ENCODE assay signal across 9 mouse cellular contexts in the genomic region with DNA sequence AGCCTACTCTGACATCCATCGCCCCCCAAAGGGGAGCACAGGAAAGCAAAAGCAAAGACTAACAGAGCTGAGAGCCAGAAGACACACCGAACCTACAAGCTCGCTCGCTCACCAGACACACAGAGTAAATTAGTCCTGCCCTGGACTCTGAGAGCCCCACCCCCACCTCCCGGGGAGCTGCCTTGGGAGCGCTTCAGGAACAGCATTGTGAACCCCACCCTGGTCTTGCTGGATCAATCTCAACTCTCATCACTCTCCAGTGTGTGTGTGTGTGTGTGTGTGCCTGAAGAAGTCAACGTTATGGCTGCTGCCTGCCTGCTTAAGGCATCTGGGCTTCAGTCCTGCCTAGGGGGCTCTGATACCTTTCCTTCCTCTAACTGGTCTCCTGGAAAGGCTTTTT. TPM values are rescaled to one million over a fixed set of nuclear protein-coding genes. Genes with fewer than 3 reads are reported as not detected.
DNase-seq lines count a peak whose midpoint lies in the region; ATAC-seq and TF ChIP-seq lines count a peak whose summit lies in the region.
"Had no signal": no experiment of that assay in that cellular context is flagged by ENCODE, and none has a peak within 500 bp of the region (broad histone marks: within the 10 kb centered on the region; RNA-seq: fewer than 3 reads in every experiment).

No protein-coding gene starts in this region.

- no peaks in the 10 kb centered on the region; the same call in 1 of the 2 replicates for H3K27me3 ChIP-seq in lung, postnatal 0 days (replicated peaks; ENCODE audit: insufficient read depth, low read length)
- peaks cover 26% of the 10 kb centered on the region for H3K27me3 ChIP-seq in heart, embryonic 13.5 days (replicated peaks)

- H3K9me3 ChIP-seq in lung, postnatal 0 days (ENCODE audit: low read length): no peaks in the 10 kb centered on the region
- 0 out of 2 replicates have a peak, but pooled peaks cover 5% of the 10 kb centered on the region for H3K9me3 ChIP-seq in heart, embryonic 13.5 days

- H3K4me2 ChIP-seq in lung, postnatal 0 days (replicated peaks; ENCODE audit: low read depth, low read length): no peak overlapping the region
- H3K4me2 ChIP-seq in heart, embryonic 13.5 days: peak overlapping the region; percentile 50

- H3K36me3 ChIP-seq in lung, postnatal 0 days (ENCODE audit: insufficient read depth, low read length): no peaks in the 10 kb centered on the region
- no peaks in the 10 kb centered on the region for H3K36me3 ChIP-seq in heart, embryonic 13.5 days

- no peak for TF ChIP-seq CTCF in lung, postnatal 0 days (IDR thresholded peaks at IDR 0.05)

- no peak overlapping the region for H3K9ac ChIP-seq in lung, postnatal 0 days (replicated peaks; ENCODE audit: low read depth)
- no peak overlapping the region; the same call in 1 of the 2 replicates for H3K9ac ChIP-seq in heart, embryonic 13.5 days

- peak; percentile 12 for DNase-seq in adrenal gland, postnatal 14 days
- DNase-seq in adrenal gland, adult 2 months: no peak
- peak; percentile 29 for DNase-seq in lung, postnatal 10 days
- no peak for DNase-seq in lung, postnatal 0 days (ENCODE audit: low spot score)
- DNase-seq in retina, embryonic 14.5 days (ENCODE audit: low spot score): peak; percentile 25

- H3K4me3 ChIP-seq in lung, postnatal 0 days (ENCODE audit: low read depth, low read length): no peak overlapping the region
- 0 out of 2 replicates have a peak overlapping the region, but pooled peaks have one; percentile 14 for H3K4me3 ChIP-seq in heart, embryonic 13.5 days

- ATAC-seq in lung, postnatal 0 days: no peak
- ATAC-seq in heart, embryonic 13.5 days (ENCODE audit: extremely low read depth, insufficient number of reproducible peaks, low FRiP score, low TSS enrichment): no peak
- ATAC-seq in frontal cortex, adult (ENCODE audit: low TSS enrichment): no peak
- ATAC-seq in cerebellum, adult (ENCODE audit: insufficient number of reproducible peaks, low FRiP score, low TSS enrichment): no peak

- H3K4me1 ChIP-seq in lung, postnatal 0 days (ENCODE audit: insufficient read depth, low read depth, low read length): no peaks in the 10 kb centered on the region
- peaks cover 14% of the 10 kb centered on the region for H3K4me1 ChIP-seq in heart, embryonic 13.5 days

- no peak for TF ChIP-seq EP300 in lung, postnatal 0 days (IDR thresholded peaks at IDR 0.05)

- WGBS in lung, postnatal 0 days: 13% methylated on average over 7 of the region's 7 CpGs
- WGBS in heart, embryonic 13.5 days: 16% methylated on average over 7 of the region's 7 CpGs

- no peak overlapping the region for H3K27ac ChIP-seq in lung, postnatal 0 days (ENCODE audit: low read length)
- H3K27ac ChIP-seq in heart, embryonic 13.5 days (replicated peaks): no peak overlapping the region
- H3K27ac ChIP-seq: macrophage had no signal

RNA-seq across cellular contexts. Expression of a gene that starts 1.7 kb away (rescaled TPM):
- total RNA-seq in adrenal gland, postnatal 14 days (2021): 4.1 and 9.3 TPM in 2 replicates
- 1 to 10 TPM; 3.5 to 4.6 TPM for total RNA-seq in adrenal gland, adult 2 months (2021)
- polyA plus RNA-seq in adrenal gland, adult 2 months (2012; rRNA removed): 2.0 and 3.9 TPM in 2 replicates
- 0.45 and 0.49 TPM in 2 replicates for polyA plus RNA-seq in lung, postnatal 0 days (2015; fragmentation: Nextera tagmentation; extraction: Ambion mirVana)
- 0.23 and 0.33 TPM in 2 replicates for polyA plus RNA-seq in heart, embryonic 13.5 days (2015; fragmentation: Nextera tagmentation; extraction: Ambion mirVana)

Comparison
In these comparisons a context has a peak if more than half of its experiments do, and no peak if none do; other contexts are left out.
1. DNase-seq: peak in adrenal gland, postnatal 14 days (single experiment), lung, postnatal 10 days (single experiment) and retina, embryonic 14.5 days (single experiment); none in adrenal gland, adult 2 months (single experiment) and lung, postnatal 0 days (single experiment).